Mouse (Mus musculus): ENCODE results near the gene 2310009B15Rik.

Gene 2310009B15Rik

GRCm38 (mm10) chr1:138842756-138843155 lies 13.9 kb downstream of the 2310009B15Rik start:
- no peak for DNase-seq (ENCODE audit: inconsistent age in 2 of 2, low spot score in 1 of 2)

GRCm38 (mm10) chr1:138842315-138842714 lies 14.3 kb downstream of the 2310009B15Rik start:
- DNase-seq (ENCODE audit: inconsistent age in 2 of 2, low spot score in 1 of 2), result peak in 1 of 2 experiments; percentile 68

GRCm38 (mm10) chr1:138841306-138842095 lies 15.2 kb downstream of the 2310009B15Rik start:
- peak; percentile 22 to 79 for DNase-seq (ENCODE audit: inconsistent age in 2 of 2, low spot score in 1 of 2)

- peak in 1 of 2 experiments; percentile 50 for DNase-seq (ENCODE audit: inconsistent age in 2 of 2, low spot score in 1 of 2)
Measured at GRCm38 (mm10) chr1:138840440-138841305, 16.0 kb downstream of the 2310009B15Rik start.

- DNase-seq (ENCODE audit: inconsistent age in 2 of 2, low spot score in 1 of 2), result no peak
Measured at GRCm38 (mm10) chr1:138839809-138840430, 16.7 kb downstream of the 2310009B15Rik start.

- no peak for DNase-seq (ENCODE audit: inconsistent age in 2 of 2, low spot score in 1 of 2)
Measured at GRCm38 (mm10) chr1:138839291-138839690, 17.4 kb downstream of the 2310009B15Rik start.

- DNase-seq (ENCODE audit: inconsistent age in 2 of 2, low spot score in 1 of 2), result no peak
Measured at GRCm38 (mm10) chr1:138837786-138838743, 18.6 kb downstream of the 2310009B15Rik start.

GRCm38 (mm10) chr1:138835355-138835900 lies 21.2 kb downstream of the 2310009B15Rik start:
- DNase-seq (ENCODE audit: inconsistent age in 2 of 2, low spot score in 1 of 2), result peak in 1 of 2 experiments; percentile 78

GRCm38 (mm10) chr1:138831309-138831708 lies 25.3 kb downstream of the 2310009B15Rik start:
- DNase-seq (ENCODE audit: inconsistent age in 2 of 2, low spot score in 1 of 2), result no peak

- DNase-seq (ENCODE audit: inconsistent age in 2 of 2, low spot score in 1 of 2), result no peak
Measured at GRCm38 (mm10) chr1:138826841-138827240, 29.8 kb downstream of the 2310009B15Rik start.

GRCm38 (mm10) chr1:138822985-138823322 lies 33.7 kb downstream of the 2310009B15Rik start:
- no peak for DNase-seq (ENCODE audit: inconsistent age in 2 of 2, low spot score in 1 of 2)

GRCm38 (mm10) chr1:138822255-138822984 lies 34.2 kb downstream of the 2310009B15Rik start:
- no peak for DNase-seq (ENCODE audit: inconsistent age in 2 of 2, low spot score in 1 of 2)
